Mouse (Mus musculus) retina, adult 2 months (tissue): ENCODE data around the gene Zbed3.

Experiments
- DNase-seq: peaks from one replicate; pipeline ENCODE4 v3.0.0-alpha.2; 2012; ENCODE audit warnings: low read depth, low spot score

Zbed3 gene

GRCm38 (mm10) chr13:95323400-95323799 is at the start of gene Zbed3:
TSS of gene Zbed3 (plus strand) at chr13:95323612.
- DNase-seq = no peak

GRCm38 (mm10) chr13:95278426-95279025 is 44.9 kb upstream of the Zbed3 start:
- no peak for DNase-seq

- peak; percentile 83 for DNase-seq
These were observed 41.4 kb upstream of the Zbed3 start for GRCm38 (mm10) chr13:95281740-95282673.

GRCm38 (mm10) chr13:95286989-95287388 is 36.4 kb upstream of the Zbed3 start:
- DNase-seq = peak; percentile 70

GRCm38 (mm10) chr13:95288027-95288426 is 35.4 kb upstream of the Zbed3 start:
- DNase-seq = no peak

GRCm38 (mm10) chr13:95291983-95292382 is 31.4 kb upstream of the Zbed3 start:
- DNase-seq = no peak

GRCm38 (mm10) chr13:95299956-95300355 is 23.5 kb upstream of the Zbed3 start:
- DNase-seq = no peak

- no peak for DNase-seq
These were observed 16.8 kb upstream of the Zbed3 start for GRCm38 (mm10) chr13:95306596-95306995.

GRCm38 (mm10) chr13:95307100-95307655 is 16.2 kb upstream of the Zbed3 start:
- no peak for DNase-seq

- no peak for DNase-seq
These were observed 11.4 kb upstream of the Zbed3 start for GRCm38 (mm10) chr13:95312016-95312415.

- no peak for DNase-seq
These were observed 4.3 kb upstream of the Zbed3 start for GRCm38 (mm10) chr13:95319153-95319552.

- DNase-seq = no peak
These were observed 3.0 kb upstream of the Zbed3 start for GRCm38 (mm10) chr13:95320451-95320850.

GRCm38 (mm10) chr13:95323950-95324625 is 676 bp downstream of the Zbed3 start:
- no peak for DNase-seq

GRCm38 (mm10) chr13:95324626-95325079 is 1.2 kb downstream of the Zbed3 start:
- no peak for DNase-seq

GRCm38 (mm10) chr13:95325080-95325906 is 1.9 kb downstream of the Zbed3 start:
- no peak for DNase-seq

GRCm38 (mm10) chr13:95325907-95326550 is 2.6 kb downstream of the Zbed3 start:
- DNase-seq = no peak

GRCm38 (mm10) chr13:95326611-95327344 is 3.4 kb downstream of the Zbed3 start:
- DNase-seq = no peak

- DNase-seq = no peak
These were observed 3.9 kb downstream of the Zbed3 start for GRCm38 (mm10) chr13:95327345-95327741.

- DNase-seq = no peak
These were observed 5.4 kb downstream of the Zbed3 start for GRCm38 (mm10) chr13:95328767-95329166.

GRCm38 (mm10) chr13:95330507-95330906 is 7.1 kb downstream of the Zbed3 start:
- no peak for DNase-seq
